Mouse (Mus musculus) retina, postnatal 1 day (tissue): Measurements from ENCODE around the gene Retn.
A peak's percentile ranks its signal among the peaks of the same experiment; 100 is the strongest.

ENCODE experiments used
- DNase-seq: peaks from one replicate; pipeline ENCODE4 v3.0.0-alpha.2; 2012

The Retn gene

GRCm38 (mm10) chr8:3655526-3655925 is at the start of gene Retn:
Retn (plus strand) TSS chr8:3655770.
- DNase-seq, result no peak

DNA sequence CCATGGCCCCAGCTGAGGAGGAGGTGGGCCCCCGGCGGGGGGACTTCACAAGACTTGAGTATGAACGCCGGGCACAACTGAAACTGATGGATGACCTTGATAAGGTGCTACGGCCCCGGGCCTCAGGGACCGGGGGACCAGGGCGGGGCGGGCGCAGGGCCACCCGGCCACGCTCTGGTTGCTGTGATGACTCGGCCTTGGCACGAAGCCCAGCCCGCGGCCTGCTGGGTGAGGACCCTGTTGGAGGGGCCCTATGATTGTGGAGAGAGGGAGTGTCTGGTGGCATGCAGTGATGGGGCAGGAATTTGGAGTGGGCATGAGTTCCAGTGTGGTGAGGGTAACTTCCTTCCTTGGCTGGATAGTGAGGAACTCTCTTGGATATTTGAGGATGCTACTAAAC is 49.0 kb upstream of the Retn start:
- DNase-seq, result no peak

DNA sequence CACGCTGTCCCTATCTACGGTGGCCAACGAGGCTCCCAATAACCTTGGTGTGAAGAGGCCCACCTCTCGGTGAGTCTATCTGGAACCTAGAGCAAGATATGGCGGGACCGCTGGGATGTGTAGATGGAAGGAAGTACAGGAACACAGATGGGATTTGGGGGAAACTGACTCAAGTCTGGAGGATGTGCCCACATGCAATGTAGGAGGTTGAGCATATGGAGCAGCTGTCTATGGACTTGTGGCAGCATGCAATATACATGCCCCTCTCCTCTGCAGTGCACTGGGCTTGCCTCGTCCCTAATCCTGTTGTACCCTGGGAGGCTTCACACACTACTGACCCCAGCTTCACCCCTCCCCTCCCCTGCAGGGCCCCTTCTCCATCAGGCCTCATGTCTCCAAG is 47.7 kb upstream of the Retn start:
- no peak for DNase-seq

DNA sequence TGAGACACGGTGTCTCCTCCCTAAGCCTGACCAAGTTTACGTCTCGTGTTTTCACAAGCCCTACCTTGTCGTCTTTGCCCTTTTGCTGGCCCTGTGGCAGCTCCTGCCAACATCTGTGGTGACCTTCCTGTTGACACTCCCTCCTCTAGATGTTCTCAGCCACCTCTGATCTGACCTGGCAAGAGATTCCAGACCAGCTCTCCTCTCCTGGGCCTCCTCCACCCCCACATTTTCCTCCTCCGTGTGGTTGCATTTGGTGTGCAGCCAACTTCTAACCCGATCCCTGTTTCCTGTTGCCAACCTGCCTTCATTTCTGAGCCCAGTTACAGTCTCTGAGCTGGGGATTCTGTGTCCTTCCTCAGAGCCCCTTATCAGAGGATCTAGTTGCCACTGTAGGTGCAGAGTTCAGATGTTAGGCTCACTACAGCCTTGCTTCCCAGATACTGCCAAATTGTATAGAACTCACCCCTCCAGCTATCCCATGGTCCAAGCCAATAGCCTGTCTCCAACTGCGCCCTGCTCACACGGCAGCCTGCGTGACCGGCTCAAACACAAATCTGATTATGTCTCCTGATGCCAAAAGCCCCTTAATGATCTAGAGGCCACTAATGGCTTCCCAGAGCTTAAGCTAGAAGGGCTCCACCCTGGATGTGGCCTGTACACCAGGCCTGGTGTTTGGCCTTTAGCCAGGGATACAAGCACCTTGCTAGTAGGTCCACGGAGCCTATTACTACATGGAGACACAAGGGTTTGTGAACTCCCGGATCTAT is 46.3 kb upstream of the Retn start:
- peak; percentile 63 for DNase-seq

GRCm38 (mm10) chr8:3609816-3610150 is 45.8 kb upstream of the Retn start:
- DNase-seq, result no peak

GRCm38 (mm10) chr8:3621199-3621970 is 34.2 kb upstream of the Retn start, which contains the start of the genes Xab2 and Pet100:
Xab2 (minus strand) TSS chr8:3621316.
Pet100 (plus strand) TSS chr8:3621548.
- DNase-seq, result peak; percentile 100

GRCm38 (mm10) chr8:3622119-3622518 is 33.5 kb upstream of the Retn start:
- no peak for DNase-seq

DNA sequence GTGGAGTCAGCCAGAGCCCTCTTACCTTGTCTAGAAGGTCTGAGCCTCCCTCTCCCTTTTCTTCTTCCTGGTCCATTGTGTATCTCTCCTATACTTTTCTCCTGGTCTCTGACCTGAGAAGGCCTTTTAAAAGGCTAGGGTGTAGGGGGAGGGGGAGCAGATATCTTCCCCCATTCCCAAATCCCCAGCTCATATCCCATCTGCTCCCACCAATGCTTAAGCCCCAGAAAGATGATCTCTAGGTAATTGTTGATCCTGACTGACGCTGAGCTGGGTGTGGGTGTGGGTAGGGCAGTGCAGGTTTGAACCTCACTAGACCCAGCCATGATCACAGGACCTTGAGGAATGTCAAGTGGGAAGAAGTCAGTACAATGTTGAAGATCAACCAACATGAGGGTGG is 30.1 kb upstream of the Retn start, which contains the start of gene Pcp2:
TSS of gene Pcp2 (minus strand) at position 101 of the 400 bp plus-strand sequence.
- DNase-seq, result peak; percentile 25

DNA sequence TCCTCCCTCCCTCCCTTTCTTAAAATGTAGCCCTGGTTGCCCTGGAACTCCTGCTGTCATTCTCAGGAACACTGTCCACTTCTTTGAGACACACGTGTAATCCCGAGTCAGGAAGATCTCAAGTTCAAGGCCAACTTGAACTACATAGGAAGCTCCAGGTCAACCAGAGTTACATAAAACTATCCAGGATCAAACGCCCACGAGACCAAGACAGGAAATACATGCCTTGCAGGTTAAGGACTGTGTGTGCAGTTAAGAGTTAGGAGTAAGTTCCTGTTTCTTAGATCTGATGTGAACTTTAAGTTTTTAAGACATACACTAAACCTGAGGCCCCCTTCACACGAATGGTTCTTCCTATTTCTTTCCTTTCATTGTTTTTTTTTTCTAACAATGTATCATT is 28.6 kb upstream of the Retn start:
- DNase-seq, result no peak

- peak; percentile 55 for DNase-seq
These were observed 27.6 kb upstream of the Retn start for GRCm38 (mm10) chr8:3628014-3628413.

GRCm38 (mm10) chr8:3630647-3631477 is 24.7 kb upstream of the Retn start, which contains the start of gene Stxbp2:
Stxbp2 (plus strand) TSS chr8:3630955.
- DNase-seq, result peak; percentile 72

DNA sequence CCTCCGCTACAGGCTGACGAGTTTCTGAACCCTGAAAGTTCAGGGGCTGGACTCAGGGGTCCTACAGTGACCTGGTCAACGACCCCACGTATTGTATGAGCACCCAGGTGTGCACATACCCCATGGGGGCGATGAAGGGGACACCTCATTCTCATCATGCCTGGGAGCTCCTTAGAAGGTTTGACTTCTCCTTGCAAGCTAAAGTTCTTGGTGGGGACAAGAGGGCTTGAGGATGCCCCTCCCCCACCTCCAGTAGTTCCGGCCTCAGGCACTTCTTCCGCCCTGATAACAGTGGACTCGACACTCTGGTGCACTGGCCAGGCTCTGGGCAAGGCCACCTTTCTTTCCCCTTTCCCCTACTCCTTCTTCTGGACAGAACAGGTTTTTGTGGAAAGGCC is 24.1 kb upstream of the Retn start:
- peak; percentile 28 for DNase-seq

DNA sequence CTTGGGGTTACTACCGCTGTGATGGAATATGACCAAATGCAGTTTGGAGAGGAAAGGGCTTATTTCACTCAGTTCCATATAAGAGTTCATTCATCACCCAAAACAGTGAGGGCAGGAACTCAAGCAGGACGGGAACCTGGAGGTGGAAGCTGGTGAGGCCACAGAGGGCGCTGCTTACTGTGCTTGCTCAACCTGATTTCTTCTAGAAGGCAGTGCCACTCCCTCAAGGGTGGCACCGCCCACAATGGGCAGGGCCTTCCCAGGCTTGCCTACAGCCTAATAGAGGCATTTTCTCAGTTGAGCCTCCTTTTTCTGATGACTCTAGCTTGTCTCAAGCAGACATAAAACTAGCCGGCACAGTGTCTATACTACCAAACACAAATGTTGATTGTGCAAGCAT is 9.8 kb upstream of the Retn start:
- peak; percentile 39 for DNase-seq

DNA sequence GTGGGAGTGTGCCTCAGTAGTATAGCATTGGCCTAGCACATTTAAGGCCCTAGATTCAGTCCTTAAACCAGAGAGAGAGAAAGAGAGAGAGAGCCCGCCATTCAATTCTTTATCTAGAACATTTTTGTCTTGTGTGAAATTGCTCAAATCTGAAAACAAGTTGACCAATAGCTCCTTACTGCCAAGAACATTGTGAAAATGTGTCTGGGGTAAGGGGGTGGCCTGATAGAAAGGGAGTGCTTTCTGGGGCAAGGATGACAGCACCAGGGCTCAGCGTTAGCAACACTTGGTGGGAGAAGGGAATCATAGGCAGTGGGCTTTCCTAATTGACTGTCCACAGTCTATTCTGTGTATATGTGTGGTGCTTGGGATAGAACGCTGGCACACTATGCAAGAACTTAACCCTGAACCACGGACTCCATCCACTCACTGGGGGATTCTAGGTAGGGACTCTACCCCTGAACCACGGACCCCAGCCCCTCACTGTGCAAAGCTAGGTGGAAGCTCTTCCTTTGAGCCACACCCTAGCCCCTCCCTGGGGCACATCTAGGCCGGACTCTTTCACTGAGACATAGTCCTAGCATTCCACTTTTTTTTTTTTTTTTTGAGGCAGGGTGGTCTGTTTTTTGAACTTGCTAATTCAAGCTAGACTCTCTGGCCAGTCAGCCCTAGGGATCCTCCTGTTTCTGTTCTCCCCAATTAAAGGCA is 8.6 kb upstream of the Retn start:
- no peak for DNase-seq

DNA sequence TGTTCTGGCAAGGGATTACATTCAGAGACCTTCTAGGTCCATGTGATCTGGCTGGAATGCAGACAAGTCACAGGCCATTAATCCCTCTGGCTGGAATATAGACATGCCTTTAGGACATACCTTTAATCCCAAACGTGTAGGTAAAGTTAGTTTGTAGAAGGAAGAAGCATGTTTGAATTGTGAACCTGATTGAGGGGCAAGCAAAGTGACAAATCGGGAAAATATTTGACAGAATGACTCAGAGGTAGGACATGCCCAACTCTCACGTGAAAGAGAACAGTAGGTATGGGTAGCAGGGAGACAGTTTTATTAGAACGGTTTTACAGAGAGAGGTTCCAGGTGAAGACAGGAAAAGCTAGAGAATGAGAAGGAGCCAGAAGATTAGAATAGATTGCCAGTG is 8.0 kb upstream of the Retn start:
- DNase-seq, result no peak

- DNase-seq, result no peak
These were observed 7.3 kb upstream of the Retn start for GRCm38 (mm10) chr8:3648268-3648667.

GRCm38 (mm10) chr8:3648990-3649389 is 6.6 kb upstream of the Retn start:
- DNase-seq, result peak; percentile 32

GRCm38 (mm10) chr8:3652845-3653244 is 2.7 kb upstream of the Retn start:
- DNase-seq, result no peak

- DNase-seq, result no peak
These were observed 653 bp upstream of the Retn start for GRCm38 (mm10) chr8:3654726-3655508.

- DNase-seq, result peak; percentile 43
These were observed 1.3 kb downstream of the Retn start for GRCm38 (mm10) chr8:3656725-3657381.

- DNase-seq, result no peak
These were observed 5.3 kb downstream of the Retn start for GRCm38 (mm10) chr8:3660889-3661288.
